Mouse (Mus musculus): ENCODE measurements around the gene Tctex1d2.

Gene Tctex1d2

GRCm38 (mm10) chr16:32469404-32470105, 50.1 kb downstream of the Tctex1d2 start:
- DNase-seq (ENCODE audit: low read depth): peak; percentile 80

DNA sequence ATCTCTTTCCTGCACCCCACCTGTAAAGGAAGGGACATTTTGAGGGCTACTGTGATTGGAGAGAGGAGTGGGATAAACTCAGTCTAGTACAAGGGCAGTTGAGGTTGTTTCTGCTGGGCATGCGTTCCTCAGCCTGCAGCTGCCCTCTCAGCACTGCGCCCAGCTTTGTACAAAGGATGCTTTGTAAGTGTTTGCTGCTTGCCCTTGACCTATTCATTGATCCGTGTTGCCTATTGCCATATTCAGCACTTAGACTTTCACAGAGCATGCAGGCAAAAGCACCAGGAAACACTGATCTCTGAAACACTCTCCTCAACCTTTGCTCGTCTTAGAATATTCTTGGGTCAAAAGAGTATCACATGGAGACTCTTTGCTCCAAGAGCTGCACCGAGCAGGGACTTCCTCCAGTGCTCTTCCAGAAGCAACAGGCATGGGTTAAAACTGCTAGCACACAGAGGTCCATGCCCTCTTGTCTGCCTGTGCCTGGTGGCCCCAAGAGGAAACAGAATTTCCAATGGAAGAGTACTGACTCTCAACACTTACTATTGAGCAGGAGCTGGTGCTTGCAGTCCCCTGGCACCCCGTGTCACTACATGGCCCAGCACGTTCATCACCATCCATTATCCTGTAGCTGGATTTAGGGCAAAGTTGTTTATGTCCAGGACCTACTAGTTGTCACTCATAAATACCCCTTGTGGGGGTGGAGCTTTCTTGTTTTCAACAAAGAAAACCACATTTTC, 52.9 kb downstream of the Tctex1d2 start:
- no peak for DNase-seq (ENCODE audit: low read depth)

- DNase-seq (ENCODE audit: low read depth): no peak
These were observed 57.8 kb downstream of the Tctex1d2 start for GRCm38 (mm10) chr16:32477315-32477714.

All from 416B (cell line).